Mouse (Mus musculus) T-helper 2 cell (primary cell): ENCODE results near the gene Dnajc3.

Experiments used
- in situ Hi-C: fragments of 300-600 bp; cut with MboI, MseI; formaldehyde crosslinking; loops from one replicate; pipeline ENCODE4 v1.15.1; 2025; ENCODE audit warnings: high pct_unique_total_duplicates

Dnajc3 gene

DNA sequence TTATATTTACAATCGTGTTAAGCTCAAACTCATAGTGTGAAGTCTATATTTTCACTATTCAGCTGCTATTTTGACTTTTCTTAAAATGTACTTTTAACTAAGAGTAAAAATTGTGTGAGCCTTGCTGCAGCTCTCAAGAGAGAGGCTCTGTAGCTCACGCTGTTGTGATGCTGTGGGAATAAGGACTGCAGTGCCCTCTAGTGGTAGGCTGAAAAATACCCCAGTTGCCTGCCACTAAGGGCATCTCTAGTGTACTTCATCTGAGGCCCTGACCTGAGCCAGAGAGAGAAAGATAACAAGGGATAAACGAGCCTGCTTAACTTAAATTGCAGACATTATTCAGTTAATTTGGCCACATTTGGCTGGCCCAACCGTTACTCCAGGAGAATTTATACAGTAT lies 89.4 kb downstream of the Dnajc3 start:
- in situ Hi-C loops: loop anchor here (5.0 kb wide), 1 partner anchor 210 kb away; no protein-coding TSS in a partner anchor

DNA sequence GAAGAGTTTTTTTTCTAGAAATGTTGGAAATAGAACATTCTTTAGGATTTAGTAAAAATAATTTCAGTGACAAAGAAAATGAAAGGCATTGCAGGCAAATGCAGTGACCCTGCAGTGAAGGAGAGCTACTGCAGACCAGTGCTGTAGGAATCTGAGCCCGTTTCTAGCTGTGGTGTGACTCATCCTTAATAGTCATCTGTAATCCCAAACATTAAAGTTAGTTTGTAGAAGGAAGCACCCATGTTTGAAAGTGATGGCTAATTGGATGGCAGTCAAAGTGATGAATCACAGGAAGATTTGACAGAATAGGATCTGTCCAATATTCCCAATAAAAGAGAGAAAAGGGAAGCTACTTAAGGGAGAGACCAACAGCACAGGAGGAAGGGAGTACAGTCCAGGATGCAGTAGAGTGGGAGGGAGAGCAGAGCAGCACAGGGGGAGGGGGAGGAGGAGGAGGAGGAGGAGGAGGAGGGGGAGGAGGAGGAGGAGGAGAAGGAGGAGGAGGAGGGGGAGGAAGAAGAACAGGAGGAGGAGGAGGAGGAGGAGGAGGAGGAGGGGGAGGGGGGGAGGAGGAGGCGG lies 90.0 kb downstream of the Dnajc3 start:
- in situ Hi-C loops: loop anchor here (5.0 kb wide), 1 partner anchor 210 kb away; no protein-coding TSS in a partner anchor
